Mouse (Mus musculus) kidney, embryonic 16.5 days (tissue): ENCODE measurements around the gene Igf2. TPM values are rescaled to one million over a fixed set of nuclear protein-coding genes. Genes with fewer than 3 reads are reported as not detected.

Experiments used
- ATAC-seq: fragments of 200-750 bp; cut with Nextera tagmentation; 2 replicates; pipeline ENCODE4 v1.8.0; 2017; ENCODE audit warnings: moderate TSS enrichment; ENCODE audit not compliant: low FRiP score, low TSS enrichment
- H3K27ac ChIP-seq: fragments of 300-500 bp; sonication (generic); 2 replicates; pipeline ENCODE4 v1.5.1; 2014; ENCODE audit warnings: low read length
- H3K27me3 ChIP-seq: fragments of 300-500 bp; sonication (generic); 2 replicates; pipeline ENCODE4 v1.6.1; 2014; ENCODE audit warnings: low read length, control low read depth, mixed read lengths; ENCODE audit not compliant: insufficient read depth
- H3K36me3 ChIP-seq: fragments of 300-500 bp; sonication (generic); 2 replicates; pipeline ENCODE4 v1.6.1; 2014; ENCODE audit warnings: low read length, control low read depth, mixed read lengths; ENCODE audit not compliant: insufficient read depth
- H3K4me1 ChIP-seq: fragments of 300-500 bp; sonication (generic); 2 replicates; pipeline ENCODE4 v1.6.1; 2014; ENCODE audit warnings: low read length, control low read depth, mixed read lengths; ENCODE audit not compliant: insufficient read depth
- H3K4me2 ChIP-seq: fragments of 300-500 bp; sonication (generic); replicated peaks from 2 replicates; pipeline ENCODE4 v1.6.1; 2014; ENCODE audit warnings: low read depth, low read length
- H3K4me3 ChIP-seq: fragments of 300-500 bp; sonication (generic); 2 replicates; pipeline ENCODE4 v1.5.1; 2014; ENCODE audit warnings: mild to moderate bottlenecking, low read length
- H3K9ac ChIP-seq: fragments of 300-500 bp; sonication (generic); replicated peaks from 2 replicates; pipeline ENCODE4 v1.6.1; 2014; ENCODE audit warnings: low read length
- H3K9me3 ChIP-seq: fragments of 300-500 bp; sonication (generic); 2 replicates; pipeline ENCODE4 v1.6.1; 2016; ENCODE audit warnings: low read length, control low read depth
- WGBS: fragments of 180-500 bp; shearing (Covaris S2); extraction: QIAGEN DNeasy Blood & Tissue Kit; methylation state at CpG from one replicate; pipeline ENCODE4 v1.1.7; 2014; 5-methylcytosine and 5-hydroxymethylcytosine counted together
- polyA plus RNA-seq: library from polyadenylated mRNA; unstranded; fragments of >200 nt; fragmentation: Nextera tagmentation; extraction: Ambion mirVana; gene quantifications from 2 replicates; pipeline ENCODE4 v1.2.1, GENCODE M21; 2015

Gene Igf2
- polyA plus RNA-seq = 516 and 585 TPM in 2 replicates

- H3K4me3 ChIP-seq = peak within 1 kb of the TSS; percentile 11
- H3K9me3 ChIP-seq = peaks cover 26% of the 10 kb centered on the region
- H3K27me3 ChIP-seq = peaks cover 47% of the 10 kb centered on the region
- H3K36me3 ChIP-seq = peaks cover 19% of the 10 kb centered on the region; the same call in 1 of the 2 replicates
- H3K9ac ChIP-seq = peak within 1 kb of the TSS; percentile 2; the same call in 1 of the 2 replicates
- H3K4me1 ChIP-seq = peaks cover 14% of the 10 kb centered on the region; the same call in 1 of the 2 replicates
- peak within 1 kb of the TSS; percentile 58 for H3K27ac ChIP-seq
- WGBS = 63% methylated on average over 2 of the region's 2 CpGs
- H3K4me2 ChIP-seq = peak within 1 kb of the TSS; percentile 10; the same call in 1 of the 2 replicates
- ATAC-seq = peak; percentile 24; the same call in 1 of the 2 replicates
Observed at GRCm38 (mm10) chr7:142666659-142667058, at the start of gene Igf2. Gene Igf2 (minus strand): TSS chr7:142666816.

- Histone ChIP-seq H3K4me2 (peak overlapping the region; percentile 45), H3K9me3 (no peaks in the 10 kb centered on the region), H3K27ac (no peak overlapping the region), H3K4me1 (no peaks in the 10 kb centered on the region), H3K4me3 (peak overlapping the region; percentile 16; the same call in 1 of the 2 replicates), H3K27me3 (no peaks in the 10 kb centered on the region), H3K36me3 (no peaks in the 10 kb centered on the region), H3K9ac (peak overlapping the region; percentile 36; the same call in 1 of the 2 replicates)
- 18% methylated on average over 8 of the region's 8 CpGs for WGBS
- ATAC-seq = 0 out of 2 replicates have a peak, but pooled peaks have one; percentile 19
Observed at GRCm38 (mm10) chr7:142714783-142715498, 48.3 kb upstream of the Igf2 start.

- Histone ChIP-seq H3K27me3 (no peaks in the 10 kb centered on the region), H3K4me3 (no peak overlapping the region), H3K4me2 (no peak overlapping the region), H3K36me3 (no peaks in the 10 kb centered on the region), H3K27ac (no peak overlapping the region), H3K9ac (no peak overlapping the region), H3K4me1 (no peaks in the 10 kb centered on the region), H3K9me3 (no peaks in the 10 kb centered on the region)
- no peak for ATAC-seq
- 93% methylated on average over 2 of the region's 2 CpGs for WGBS
Observed at GRCm38 (mm10) chr7:142706873-142707272, 40.3 kb upstream of the Igf2 start.

- H3K4me3 ChIP-seq = no peak overlapping the region
- no peak overlapping the region for H3K27ac ChIP-seq
- no peak for ATAC-seq
- no peaks in the 10 kb centered on the region for H3K9me3 ChIP-seq
- no peaks in the 10 kb centered on the region for H3K4me1 ChIP-seq
- H3K27me3 ChIP-seq = no peaks in the 10 kb centered on the region
- no peaks in the 10 kb centered on the region for H3K36me3 ChIP-seq
- H3K9ac ChIP-seq = no peak overlapping the region
- H3K4me2 ChIP-seq = no peak overlapping the region
- WGBS = 75% methylated on average over 5 of the region's 5 CpGs
Observed at GRCm38 (mm10) chr7:142699334-142699860, 32.8 kb upstream of the Igf2 start.

- H3K9me3 ChIP-seq = no peaks in the 10 kb centered on the region
- ATAC-seq = no peak
- no peaks in the 10 kb centered on the region for H3K4me1 ChIP-seq
- WGBS = 86% methylated on average over 3 of the region's 3 CpGs
- H3K27me3 ChIP-seq = no peaks in the 10 kb centered on the region
- no peak overlapping the region for H3K4me3 ChIP-seq
- H3K36me3 ChIP-seq = no peaks in the 10 kb centered on the region
- H3K9ac ChIP-seq = no peak overlapping the region
- H3K4me2 ChIP-seq = no peak overlapping the region
- H3K27ac ChIP-seq = no peak overlapping the region
Observed at GRCm38 (mm10) chr7:142678611-142679010, 12.0 kb upstream of the Igf2 start.

- H3K36me3 ChIP-seq = peaks cover 3% of the 10 kb centered on the region; the same call in 1 of the 2 replicates
- WGBS = 9% methylated on average over 3 of the region's 3 CpGs
- no peak overlapping the region for H3K4me3 ChIP-seq
- H3K9me3 ChIP-seq = peaks cover 6% of the 10 kb centered on the region
- no peak overlapping the region for H3K4me2 ChIP-seq
- no peak overlapping the region for H3K9ac ChIP-seq
- ATAC-seq = no peak
- H3K27ac ChIP-seq = no peak overlapping the region
- H3K4me1 ChIP-seq = no peaks in the 10 kb centered on the region
- no peaks in the 10 kb centered on the region for H3K27me3 ChIP-seq
Observed at GRCm38 (mm10) chr7:142675644-142676043, 9.0 kb upstream of the Igf2 start.

- H3K27ac ChIP-seq = no peak overlapping the region
- H3K36me3 ChIP-seq = peaks cover 7% of the 10 kb centered on the region; the same call in 1 of the 2 replicates
- peaks cover 10% of the 10 kb centered on the region for H3K9me3 ChIP-seq
- no peak overlapping the region for H3K9ac ChIP-seq
- no peak overlapping the region for H3K4me2 ChIP-seq
- H3K4me1 ChIP-seq = no peaks in the 10 kb centered on the region
- ATAC-seq = no peak
- H3K4me3 ChIP-seq = no peak overlapping the region
- no peaks in the 10 kb centered on the region for H3K27me3 ChIP-seq
- 66% methylated on average over 6 of the region's 6 CpGs for WGBS
Observed at GRCm38 (mm10) chr7:142675141-142675540, 8.5 kb upstream of the Igf2 start.

GRCm38 (mm10) chr7:142672120-142672519, 5.5 kb upstream of the Igf2 start:
- Histone ChIP-seq H3K27ac (no peak overlapping the region), H3K9ac (no peak overlapping the region), H3K4me3 (no peak overlapping the region), H3K27me3 (no peaks in the 10 kb centered on the region), H3K9me3 (peaks cover 26% of the 10 kb centered on the region), H3K4me1 (no peaks in the 10 kb centered on the region), H3K36me3 (peaks cover 14% of the 10 kb centered on the region; the same call in 1 of the 2 replicates), H3K4me2 (no peak overlapping the region)
- WGBS = 17% methylated on average over 4 of the region's 4 CpGs
- ATAC-seq = no peak

- ATAC-seq = no peak
- no peak overlapping the region for H3K27ac ChIP-seq
- no peak overlapping the region for H3K4me2 ChIP-seq
- peaks cover 8% of the 10 kb centered on the region for H3K27me3 ChIP-seq
- peaks cover 19% of the 10 kb centered on the region; the same call in 1 of the 2 replicates for H3K36me3 ChIP-seq
- H3K9ac ChIP-seq = no peak overlapping the region
- H3K4me1 ChIP-seq = 0 out of 2 replicates have a peak, but pooled peaks cover 2% of the 10 kb centered on the region
- H3K9me3 ChIP-seq = peaks cover 26% of the 10 kb centered on the region
- 91% methylated on average over 1 of the region's 1 CpGs for WGBS
- no peak overlapping the region for H3K4me3 ChIP-seq
Observed at GRCm38 (mm10) chr7:142671067-142671466, 4.5 kb upstream of the Igf2 start.
